Mouse (Mus musculus) forebrain, embryonic 13.5 days (tissue): ENCODE results near the gene AL731706.1. TPM values are rescaled to one million over a fixed set of nuclear protein-coding genes. Genes with fewer than 3 reads are reported as not detected.
A peak's percentile ranks its signal among the peaks of the same experiment; 100 is the strongest.
"Not testable (repeated sequence)": the region's sequence is repeated elsewhere in the genome, so short reads cannot be mapped to it uniquely, and the experiment has no call there.

Source experiments
- ATAC-seq: fragments of 200-750 bp; cut with Nextera tagmentation; 2 replicates; pipeline ENCODE4 v1.8.0; 2017
- H3K27ac ChIP-seq: fragments of 300-500 bp; sonication (generic); 2 replicates; pipeline ENCODE4 v1.5.1; 2015; ENCODE audit warnings: inconsistent platforms, mild to moderate bottlenecking, moderate library complexity
- H3K27me3 ChIP-seq: fragments of 300-500 bp; sonication (generic); 2 replicates; pipeline ENCODE4 v1.6.1; 2015; ENCODE audit warnings: mild to moderate bottlenecking, inconsistent platforms
- H3K36me3 ChIP-seq: fragments of 300-500 bp; sonication (generic); 2 replicates; pipeline ENCODE4 v1.6.1; 2015; ENCODE audit warnings: mild to moderate bottlenecking, inconsistent platforms; ENCODE audit not compliant: poor library complexity, severe bottlenecking
- H3K4me1 ChIP-seq: fragments of 300-500 bp; sonication (generic); 2 replicates; pipeline ENCODE4 v1.6.1; 2015; ENCODE audit warnings: inconsistent platforms
- H3K4me2 ChIP-seq: fragments of 300-500 bp; sonication (generic); 2 replicates; pipeline ENCODE4 v1.6.1; 2015; ENCODE audit warnings: inconsistent platforms, mild to moderate bottlenecking, moderate library complexity
- H3K4me3 ChIP-seq: fragments of 300-500 bp; sonication (generic); 2 replicates; pipeline ENCODE4 v1.5.1; 2015; ENCODE audit warnings: mild to moderate bottlenecking, inconsistent platforms
- H3K9ac ChIP-seq: fragments of 300-500 bp; sonication (generic); 2 replicates; pipeline ENCODE4 v1.6.1; 2015; ENCODE audit warnings: mild to moderate bottlenecking, inconsistent platforms
- H3K9me3 ChIP-seq: fragments of 300-500 bp; sonication (generic); replicated peaks from 2 replicates; pipeline ENCODE4 v1.6.1; 2016; ENCODE audit warnings: inconsistent platforms
- whole genome bisulfite sequencing: fragments of 180-500 bp; shearing (Covaris S2); methylation state at CpG from one replicate; pipeline ENCODE4 v1.1.7; 2015; 5-methylcytosine and 5-hydroxymethylcytosine counted together
- polyA plus RNA-seq: library from polyadenylated mRNA; unstranded; fragments of >200 nt; fragmentation: Nextera tagmentation; extraction: Ambion mirVana; gene quantifications from 2 replicates; pipeline ENCODE4 v1.2.1, GENCODE M21; 2015

Gene AL731706.1
- polyA plus RNA-seq, 1 experiment from 2014 or later, result 27.4 TPM

DNA sequence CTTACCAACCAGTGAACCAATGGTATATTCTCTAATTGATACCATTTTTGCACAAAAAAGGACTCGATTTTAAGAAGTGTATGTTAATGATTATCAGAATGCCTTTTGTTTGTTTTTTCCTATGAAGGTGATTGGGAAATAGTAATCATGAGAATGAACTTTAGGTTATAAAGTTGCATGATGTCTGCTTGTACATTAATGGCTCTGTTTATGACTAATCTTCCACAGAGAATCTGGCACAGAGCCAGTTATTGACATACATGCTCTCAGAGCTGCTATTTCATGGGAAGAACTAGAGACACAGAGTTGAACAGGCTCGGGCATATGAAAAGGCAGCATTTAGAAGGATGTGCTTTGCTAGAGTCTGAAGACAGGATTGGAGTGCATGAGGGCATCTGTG lies 4.9 kb upstream of the AL731706.1 start:
- Histone ChIP-seq H3K4me3 (no peak overlapping the region), H3K27ac (no peak overlapping the region), H3K4me1 (peaks cover 9% of the 10 kb centered on the region; the same call in 1 of the 2 replicates), H3K9ac (no peak overlapping the region), H3K9me3 (no peaks in the 10 kb centered on the region), H3K36me3 (no peaks in the 10 kb centered on the region), H3K4me2 (no peak overlapping the region), H3K27me3 (no peaks in the 10 kb centered on the region)
- no peak for ATAC-seq
- 82% methylated on average over 2 of the region's 2 CpGs for WGBS

DNA sequence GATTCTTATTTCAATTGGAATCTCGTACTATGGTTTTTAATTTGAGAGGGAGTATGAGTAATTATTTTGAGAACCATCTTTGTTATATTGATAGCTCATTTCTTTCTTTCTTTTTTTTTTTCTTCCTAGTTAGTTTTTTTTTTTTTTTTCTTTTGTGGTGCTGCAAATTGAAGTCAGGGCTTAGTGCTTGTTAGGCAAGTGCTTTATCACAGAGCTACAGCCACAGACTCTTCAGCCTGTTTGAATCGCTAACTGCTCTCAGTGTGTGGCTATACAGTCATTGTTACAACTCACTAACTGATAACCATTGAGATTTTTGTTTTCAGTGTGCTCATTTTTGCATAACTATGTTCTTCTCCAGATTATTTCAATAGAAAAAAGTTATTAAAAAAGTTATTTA lies 3.3 kb upstream of the AL731706.1 start:
- H3K36me3 ChIP-seq, result no peaks in the 10 kb centered on the region
- no peak overlapping the region for H3K9ac ChIP-seq
- peaks cover 15% of the 10 kb centered on the region; the same call in 1 of the 2 replicates for H3K4me1 ChIP-seq
- H3K27me3 ChIP-seq, result no peaks in the 10 kb centered on the region
- WGBS, result 13% methylated on average over 2 of the region's 2 CpGs
- no peak overlapping the region for H3K27ac ChIP-seq
- H3K4me3 ChIP-seq, result no peak overlapping the region
- no peaks in the 10 kb centered on the region for H3K9me3 ChIP-seq
- H3K4me2 ChIP-seq, result no peak overlapping the region
- no peak for ATAC-seq

DNA sequence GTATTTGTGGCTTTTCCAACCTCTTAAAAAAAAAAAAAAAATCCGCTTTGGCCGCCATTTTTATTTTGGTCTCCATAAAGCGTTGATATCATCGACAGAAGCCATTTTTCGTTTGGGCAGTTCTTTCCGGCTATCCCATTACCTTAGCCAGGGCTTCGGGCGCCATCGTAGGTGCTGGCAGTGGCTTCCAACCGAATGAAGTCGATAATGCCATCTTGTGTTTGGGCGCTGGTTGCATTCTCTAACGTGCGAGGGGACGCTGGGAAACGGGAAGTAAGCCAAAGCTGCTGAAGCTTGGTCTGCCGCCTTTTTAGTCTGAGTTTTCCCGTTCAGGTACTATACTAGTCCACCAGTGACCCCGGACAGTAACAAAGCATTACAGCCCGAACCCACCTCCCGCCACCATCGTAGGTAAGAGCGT lies 772 bp upstream of the AL731706.1 start:
- H3K36me3 ChIP-seq, result no peaks in the 10 kb centered on the region
- H3K9ac ChIP-seq, result peak overlapping the region; percentile 69
- peak overlapping the region; percentile 74 for H3K4me3 ChIP-seq
- ATAC-seq, result peak; percentile 84
- peak overlapping the region; percentile 52 for H3K4me2 ChIP-seq
- H3K9me3 ChIP-seq, result no peaks in the 10 kb centered on the region
- peak overlapping the region; percentile 91 for H3K27ac ChIP-seq
- peaks cover 15% of the 10 kb centered on the region; the same call in 1 of the 2 replicates for H3K4me1 ChIP-seq
- no peaks in the 10 kb centered on the region for H3K27me3 ChIP-seq
- under 1% methylated on average over 23 of the region's 23 CpGs for WGBS

DNA sequence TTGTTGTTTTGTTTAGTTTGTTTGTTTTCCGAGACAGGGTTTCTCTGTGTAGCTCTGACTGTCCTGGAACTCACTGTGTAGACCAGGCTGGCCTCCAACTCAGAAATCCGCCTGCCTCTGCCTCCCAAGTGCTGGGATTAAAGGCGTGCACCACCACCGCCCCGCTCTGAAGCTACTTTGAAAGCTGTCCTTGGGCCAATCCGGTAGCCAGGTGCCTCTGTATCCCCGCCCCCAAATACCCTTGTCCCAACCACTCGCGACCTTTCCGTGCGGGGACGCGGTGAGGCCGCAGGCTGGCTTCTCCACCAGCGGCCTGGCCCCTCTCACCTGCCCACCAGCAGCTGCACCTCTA lies 497 bp downstream of the AL731706.1 start:
- Histone ChIP-seq H3K4me1 (peaks cover 15% of the 10 kb centered on the region; the same call in 1 of the 2 replicates), H3K9ac (peak overlapping the region; percentile 76), H3K4me3 (peak overlapping the region; percentile 74), H3K4me2 (peak overlapping the region; percentile 54), H3K27ac (peak overlapping the region; percentile 91)
- not testable (repeated sequence) for H3K9me3 ChIP-seq, H3K27me3 ChIP-seq, H3K36me3 ChIP-seq
- ATAC-seq, result peak; percentile 57
- 6% methylated on average over 15 of the region's 15 CpGs for WGBS

DNA sequence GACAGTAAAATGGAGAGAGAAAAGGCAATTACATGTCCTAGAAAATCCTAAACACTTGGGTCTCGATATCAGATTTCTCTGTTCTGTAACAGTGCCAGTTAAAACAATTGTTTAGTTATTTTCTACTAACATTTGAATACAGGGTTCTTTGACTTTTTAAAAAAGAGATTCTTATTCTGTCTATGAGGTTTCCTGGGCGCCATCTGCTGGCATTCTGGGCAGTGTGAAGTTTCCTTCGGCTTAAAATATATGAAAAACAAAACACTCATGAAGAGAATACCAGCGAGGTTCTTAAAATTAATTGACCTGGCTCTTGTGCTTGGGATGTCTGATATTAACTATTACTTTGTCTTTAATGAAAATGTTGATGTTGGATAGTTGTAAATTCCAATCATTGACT lies 4.3 kb downstream of the AL731706.1 start:
- no peaks in the 10 kb centered on the region for H3K27me3 ChIP-seq
- WGBS, result 67% methylated on average over 4 of the region's 4 CpGs

DNA sequence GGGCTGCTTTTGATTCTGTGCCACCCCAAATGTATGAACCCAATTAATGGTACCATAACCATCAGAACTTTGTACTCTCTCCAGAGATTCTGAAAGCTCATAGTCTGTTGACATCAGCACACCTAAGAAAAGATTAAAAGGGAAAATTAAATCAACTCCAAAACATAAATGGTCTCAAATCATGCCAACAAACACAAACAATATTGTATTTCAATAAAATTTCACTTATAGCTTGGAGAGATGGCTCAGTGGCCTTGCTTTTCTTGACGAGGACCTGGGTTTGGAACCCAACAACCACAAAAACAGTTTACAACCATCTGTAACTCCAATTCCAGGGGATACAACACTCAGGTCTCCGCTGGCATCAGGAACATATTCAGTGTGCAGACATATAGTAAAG lies 5.6 kb downstream of the AL731706.1 start, which contains the start of gene AL731706.2:
TSS of gene AL731706.2 (minus strand) at position 101 of the 400 bp plus-strand sequence.
- Histone ChIP-seq H3K36me3 (peaks cover 24% of the 10 kb centered on the region), H3K9me3 (no peaks in the 10 kb centered on the region), H3K4me1 (0 out of 2 replicates have a peak, but pooled peaks cover 5% of the 10 kb centered on the region), H3K27me3 (no peaks in the 10 kb centered on the region), H3K4me2 (no peak within 1 kb of the TSS), H3K4me3 (no peak within 1 kb of the TSS), H3K9ac (no peak within 1 kb of the TSS), H3K27ac (no peak within 1 kb of the TSS)
- WGBS, result 95% methylated on average over 2 of the region's 2 CpGs
- ATAC-seq, result no peak

More for the DNA sequence above, 4.3 kb downstream of the AL731706.1 start:
- no peak overlapping the region for H3K27ac ChIP-seq
- peaks cover 13% of the 10 kb centered on the region for H3K36me3 ChIP-seq
- no peak for ATAC-seq
- H3K4me2 ChIP-seq, result no peak overlapping the region
- H3K4me3 ChIP-seq, result no peak overlapping the region
- no peaks in the 10 kb centered on the region for H3K9me3 ChIP-seq
- 0 out of 2 replicates have a peak, but pooled peaks cover 5% of the 10 kb centered on the region for H3K4me1 ChIP-seq
- no peak overlapping the region for H3K9ac ChIP-seq

DNA sequence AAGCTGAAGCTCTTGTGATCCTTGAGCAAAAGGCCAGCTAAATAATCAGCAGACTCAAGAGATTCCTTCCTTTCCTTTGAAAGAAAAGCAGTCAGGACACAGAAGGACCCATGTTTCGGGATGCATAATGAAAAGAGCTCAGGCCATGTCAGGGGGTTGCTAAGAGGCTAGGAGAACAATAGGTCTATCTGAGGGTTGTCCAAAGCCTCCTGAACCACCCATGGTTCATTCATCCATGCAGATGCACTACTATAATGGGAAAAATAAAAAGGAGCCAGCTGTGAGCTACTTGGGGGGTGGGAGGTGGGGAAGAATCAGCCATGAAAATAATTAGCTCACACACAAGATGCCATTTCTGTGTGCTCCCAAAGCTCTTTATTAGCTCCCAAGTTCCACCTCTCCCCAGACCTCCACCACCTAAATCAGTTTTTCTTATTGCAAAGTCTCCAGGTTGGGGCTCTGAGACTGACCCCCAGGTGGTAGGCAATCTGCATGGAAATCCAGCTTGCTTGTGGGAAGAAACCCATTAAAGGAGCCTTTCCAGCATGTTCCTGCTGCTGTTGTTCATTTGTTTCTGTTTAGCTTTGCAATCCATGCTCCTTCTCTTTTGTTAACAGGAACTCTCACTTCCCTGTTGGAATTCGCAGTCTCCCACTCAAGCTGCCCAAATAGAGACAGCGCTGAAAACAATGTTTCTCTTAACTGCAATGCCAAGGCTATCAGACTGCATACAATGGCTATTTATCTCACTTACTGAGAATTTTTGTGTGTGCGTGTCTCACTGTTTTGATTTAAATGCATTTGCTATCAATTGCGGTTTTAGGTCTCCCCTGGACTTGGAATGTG lies 36.4 kb downstream of the AL731706.1 start:
- Histone ChIP-seq H3K4me2 (no peak overlapping the region), H3K27ac (peak overlapping the region; percentile 36)

DNA sequence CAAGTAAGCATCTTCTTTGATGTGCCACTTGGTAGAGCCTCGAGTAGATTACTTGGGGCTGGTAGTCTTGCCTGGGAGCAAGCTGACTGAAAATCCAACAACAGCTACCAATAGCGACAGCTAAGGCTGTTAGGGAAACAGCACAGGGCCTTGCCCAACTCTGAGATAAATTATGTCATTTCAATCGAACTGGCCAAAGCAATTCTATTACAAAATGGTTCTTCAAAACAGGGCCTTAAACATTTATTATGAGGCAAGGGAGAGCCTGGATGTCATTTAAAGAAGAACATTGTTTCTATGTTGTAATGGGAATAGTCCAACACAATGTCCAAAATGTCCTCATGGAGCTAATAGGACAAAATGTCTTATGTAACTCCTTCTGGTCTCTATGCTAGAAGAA lies 40.8 kb downstream of the AL731706.1 start:
- H3K9me3 ChIP-seq, result no peaks in the 10 kb centered on the region
- WGBS, result 75% methylated on average over 3 of the region's 3 CpGs
- H3K4me2 ChIP-seq, result no peak overlapping the region
- H3K4me1 ChIP-seq, result peaks cover 11% of the 10 kb centered on the region
- H3K27ac ChIP-seq, result no peak overlapping the region
- H3K27me3 ChIP-seq, result no peaks in the 10 kb centered on the region
- no peak overlapping the region for H3K9ac ChIP-seq
- H3K4me3 ChIP-seq, result no peak overlapping the region
- ATAC-seq, result no peak
- no peaks in the 10 kb centered on the region for H3K36me3 ChIP-seq

More for the DNA sequence above, 36.4 kb downstream of the AL731706.1 start:
- WGBS, result 7% methylated on average over 5 of the region's 5 CpGs
- no peaks in the 10 kb centered on the region for H3K9me3 ChIP-seq
- no peak overlapping the region for H3K4me3 ChIP-seq
- H3K27me3 ChIP-seq, result no peaks in the 10 kb centered on the region
- peak; percentile 57 for ATAC-seq
- peaks cover 11% of the 10 kb centered on the region for H3K4me1 ChIP-seq
- no peak overlapping the region for H3K9ac ChIP-seq
- no peaks in the 10 kb centered on the region for H3K36me3 ChIP-seq

DNA sequence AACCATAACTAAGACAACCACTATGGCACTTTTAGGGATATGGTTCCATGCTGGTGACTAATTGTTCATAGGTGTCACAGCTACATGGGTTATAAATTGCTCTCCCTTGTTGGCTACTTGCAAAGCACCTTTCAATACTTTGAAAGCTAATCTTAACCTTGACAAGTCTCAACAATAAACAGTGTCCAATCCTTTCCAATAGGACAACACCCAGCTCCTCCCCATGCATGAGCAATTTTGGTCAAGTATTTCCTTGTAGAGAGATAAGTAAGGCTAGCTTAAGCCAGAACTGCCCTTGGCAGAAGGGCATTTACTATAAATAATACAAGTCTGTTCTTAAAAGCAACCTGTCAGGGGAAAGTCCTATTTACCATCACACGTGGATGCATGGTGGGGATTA lies 53.2 kb downstream of the AL731706.1 start:
- Histone ChIP-seq H3K27ac (no peak overlapping the region), H3K4me3 (no peak overlapping the region), H3K4me1 (no peaks in the 10 kb centered on the region), H3K9ac (no peak overlapping the region), H3K9me3 (no peaks in the 10 kb centered on the region), H3K36me3 (no peaks in the 10 kb centered on the region), H3K27me3 (no peaks in the 10 kb centered on the region), H3K4me2 (no peak overlapping the region)
- ATAC-seq, result no peak
- 31% methylated on average over 1 of the region's 1 CpGs for WGBS

DNA sequence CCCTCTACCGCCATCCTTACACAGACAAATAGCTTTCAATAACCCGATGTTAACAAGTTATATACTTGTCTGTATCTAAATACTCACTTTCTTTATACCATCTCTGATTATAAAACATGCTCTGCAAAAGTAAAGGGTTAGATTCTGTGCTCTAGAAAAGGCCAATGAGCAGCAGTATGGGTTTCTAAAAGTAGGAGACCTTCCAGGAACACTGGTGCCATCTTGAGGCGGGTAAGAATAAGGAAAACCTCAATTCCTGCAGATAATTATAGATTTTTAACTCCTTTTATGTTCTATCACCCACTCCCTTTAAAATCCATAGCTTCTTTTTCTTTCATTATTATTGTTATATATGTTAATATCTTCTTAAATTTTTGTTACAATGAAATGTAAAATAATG lies 55.3 kb downstream of the AL731706.1 start:
- Histone ChIP-seq H3K27me3 (no peaks in the 10 kb centered on the region), H3K9ac (no peak overlapping the region), H3K27ac (no peak overlapping the region), H3K9me3 (no peaks in the 10 kb centered on the region), H3K4me1 (no peaks in the 10 kb centered on the region), H3K4me2 (no peak overlapping the region), H3K36me3 (no peaks in the 10 kb centered on the region), H3K4me3 (no peak overlapping the region)
- ATAC-seq, result no peak
- WGBS, result 75% methylated on average over 3 of the region's 3 CpGs

DNA sequence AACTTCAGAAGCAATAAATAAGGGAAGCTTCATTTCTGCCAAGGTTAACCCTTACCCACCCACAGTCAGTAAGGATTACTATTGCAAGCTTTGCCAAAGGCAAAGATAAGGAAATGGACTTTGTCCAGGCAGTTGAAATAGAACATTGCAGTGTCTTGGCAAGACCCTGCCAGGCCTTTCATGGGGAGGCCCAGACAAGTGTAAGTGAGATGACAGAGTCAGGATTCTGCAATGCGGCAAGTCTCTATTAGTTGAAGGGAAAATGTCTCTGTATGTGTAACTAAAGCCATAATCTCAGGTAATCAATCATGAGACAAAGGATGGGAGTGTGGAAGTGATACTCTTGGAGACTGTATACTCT lies 56.5 kb downstream of the AL731706.1 start:
- Histone ChIP-seq H3K36me3 (no peaks in the 10 kb centered on the region), H3K9ac (no peak overlapping the region), H3K4me2 (no peak overlapping the region), H3K27me3 (no peaks in the 10 kb centered on the region), H3K9me3 (no peaks in the 10 kb centered on the region), H3K4me1 (no peaks in the 10 kb centered on the region), H3K27ac (no peak overlapping the region), H3K4me3 (no peak overlapping the region)
- 97% methylated on average over 1 of the region's 1 CpGs for WGBS
- ATAC-seq, result no peak

DNA sequence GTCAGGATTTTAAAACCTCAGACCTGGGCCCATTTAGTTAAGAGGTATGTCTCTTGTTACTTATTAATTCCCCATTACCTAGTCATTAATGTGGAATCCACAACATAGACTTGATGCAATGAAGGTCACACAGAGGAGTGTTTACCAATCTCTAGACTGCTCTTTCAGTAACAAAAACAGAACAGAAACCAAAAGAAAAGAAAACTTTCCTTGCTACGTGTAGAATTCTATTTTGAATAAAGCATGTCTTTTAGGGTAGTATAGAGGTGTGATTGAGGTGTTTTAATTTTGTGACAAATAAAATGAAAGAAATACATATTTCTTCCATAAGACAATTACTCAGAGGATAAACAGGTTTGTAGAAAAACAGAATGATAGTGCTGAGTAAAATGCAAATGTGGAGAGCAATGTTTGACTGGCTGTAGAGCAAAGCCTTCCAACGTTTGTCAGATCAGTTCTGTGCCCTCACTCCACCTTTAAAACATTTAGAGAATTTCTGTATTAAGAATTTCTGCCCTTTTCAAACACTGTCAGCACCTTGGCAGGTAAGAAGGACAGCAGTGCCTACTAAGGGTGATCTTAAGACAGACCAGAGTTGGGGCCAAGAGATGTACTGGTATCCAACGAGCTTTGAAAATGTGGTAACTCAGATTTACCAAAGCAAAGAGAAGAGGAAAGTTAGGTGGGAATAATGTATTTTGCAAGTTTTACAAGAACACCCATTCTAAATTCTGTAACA lies 57.0 kb downstream of the AL731706.1 start:
- no peak for ATAC-seq
- Histone ChIP-seq H3K9me3 (no peaks in the 10 kb centered on the region), H3K27me3 (no peaks in the 10 kb centered on the region), H3K36me3 (no peaks in the 10 kb centered on the region), H3K4me2 (no peak overlapping the region), H3K4me1 (no peaks in the 10 kb centered on the region), H3K9ac (no peak overlapping the region), H3K4me3 (no peak overlapping the region), H3K27ac (no peak overlapping the region)
- WGBS, result 89% methylated on average over 3 of the region's 3 CpGs
